Comparison of ENCODE assay signal across 1 mouse cellular context in genomic region chr7:55784580-55784979, GRCm38 (mm10).
A peak's percentile ranks its signal among the peaks of the same experiment; 100 is the strongest.
TF ChIP-seq lines count a peak whose summit lies in the region.

No protein-coding gene starts in this region.

TF ChIP-seq in CH12.LX, 34 proteins besides CTCF, POLR2A, EP300 and RAD21 (continued from another document):
- TF ChIP-seq MEF2A (IDR thresholded peaks at IDR 0.05; ENCODE audit: borderline replicate concordance, low read depth, low read length) (peak; percentile 67), JUN (IDR thresholded peaks at IDR 0.05; ENCODE audit: insufficient read depth, low read depth, low read length) (no peak), TCF12 (IDR thresholded peaks at IDR 0.05; ENCODE audit: low read depth, low read length) (peak; percentile 84), CHD2 (IDR thresholded peaks at IDR 0.05; ENCODE audit: low read length) (peak; percentile 51; the same call in 1 of the 2 replicates), MAZ (IDR thresholded peaks at IDR 0.05; ENCODE audit: low read depth, low read length) (no peak), JUND (conservative IDR thresholded peaks at IDR 0.05; ENCODE audit: low read depth, low read length) (0 out of 2 replicates have a peak, but pooled peaks have one; percentile 8), USF1 (IDR thresholded peaks at IDR 0.05; ENCODE audit: low read depth, low read length) (no peak), ZC3H11A (IDR thresholded peaks at IDR 0.05; ENCODE audit: low read depth, low read length) (no peak)
